Mouse (Mus musculus): ENCODE results near the gene Rpl7l1. TPM values are rescaled to one million over a fixed set of nuclear protein-coding genes. Genes with fewer than 3 reads are reported as not detected.
"Not testable (repeated sequence)": the region's sequence is repeated elsewhere in the genome, so short reads cannot be mapped to it uniquely, and the experiment has no call there.

The Rpl7l1 gene
- 61.3 and 62.4 TPM in 2 replicates for total RNA-seq (2017)

DNA sequence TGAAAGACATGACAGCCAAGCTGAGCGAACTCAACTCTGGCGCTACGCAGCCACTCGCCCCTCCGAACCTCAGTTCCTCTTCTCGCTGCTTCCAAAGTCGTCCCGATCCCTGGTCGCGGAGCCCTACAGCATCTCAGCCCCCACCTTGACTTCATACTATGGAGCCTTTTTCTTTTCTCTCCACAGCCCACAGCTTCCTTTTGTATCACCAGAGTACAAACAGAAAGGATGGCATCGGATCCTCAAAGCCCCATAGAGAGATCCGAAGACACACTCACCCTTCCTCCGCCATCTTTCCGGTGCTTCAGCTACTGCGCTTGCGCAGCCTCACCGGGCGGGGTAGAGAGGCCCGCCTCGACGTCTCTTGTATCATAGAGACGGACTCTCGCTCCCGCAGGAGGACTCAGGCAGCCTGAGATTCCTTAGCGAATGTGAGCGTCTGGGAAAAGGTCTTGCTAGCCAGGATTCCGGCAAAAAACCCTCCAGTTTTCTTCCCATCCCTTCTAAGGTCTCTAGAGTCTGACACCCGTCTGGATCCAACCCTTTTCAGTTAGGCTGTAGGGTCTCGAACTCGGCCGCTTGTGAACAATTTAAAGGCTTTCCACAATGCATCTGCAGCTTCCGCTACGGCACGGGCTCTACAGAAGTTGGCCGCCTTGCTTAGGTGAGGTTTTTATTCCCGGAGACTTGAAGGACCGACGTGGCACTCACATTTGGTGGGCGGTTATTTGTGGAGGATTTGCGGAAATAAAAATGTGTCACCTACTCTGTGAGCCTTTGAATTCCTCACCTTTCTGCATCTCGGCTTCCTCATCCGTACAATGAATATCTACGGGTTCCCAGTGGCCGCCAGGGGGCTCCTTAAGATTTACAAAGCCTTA lies at the start of gene Rpl7l1:
Gene Rpl7l1 (minus strand): TSS at position 332 of the 881 bp plus-strand sequence.
- peak; percentile 92 for ATAC-seq (ENCODE audit: extremely low read depth, insufficient number of reproducible peaks, low FRiP score, poor library complexity, severe bottlenecking)

- peak; percentile 65 for ATAC-seq (ENCODE audit: extremely low read depth, insufficient number of reproducible peaks, low FRiP score, poor library complexity, severe bottlenecking)
Observed at GRCm38 (mm10) chr17:46829856-46830535, 47.5 kb upstream of the Rpl7l1 start.

DNA sequence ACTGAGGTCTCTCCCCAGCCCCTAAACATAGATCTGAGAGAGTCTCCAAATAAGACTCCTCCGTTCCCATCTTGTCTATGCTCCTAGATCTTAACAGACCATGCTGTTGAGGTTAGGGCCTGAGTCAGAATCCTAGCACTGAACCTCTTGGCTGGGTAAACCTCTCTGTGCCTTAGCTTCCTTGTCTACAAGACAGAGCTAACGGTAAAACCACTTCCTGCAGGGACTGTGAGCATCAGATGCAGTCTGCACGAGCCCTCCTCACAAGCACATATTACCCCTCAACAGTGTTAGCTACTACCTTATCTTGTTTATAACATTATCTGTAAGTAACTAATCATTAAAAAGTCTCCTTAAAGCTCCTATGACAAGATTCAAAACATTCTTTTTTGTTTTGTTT lies 46.5 kb upstream of the Rpl7l1 start:
- peak; percentile 22; the same call in 1 of the 2 replicates for ATAC-seq (ENCODE audit: extremely low read depth, insufficient number of reproducible peaks, low FRiP score, poor library complexity, severe bottlenecking)

- no peak for ATAC-seq (ENCODE audit: extremely low read depth, insufficient number of reproducible peaks, low FRiP score, poor library complexity, severe bottlenecking)
Observed at GRCm38 (mm10) chr17:46823091-46823490, 40.6 kb upstream of the Rpl7l1 start.

GRCm38 (mm10) chr17:46820628-46821027 lies 38.2 kb upstream of the Rpl7l1 start:
- ATAC-seq (ENCODE audit: extremely low read depth, insufficient number of reproducible peaks, low FRiP score, poor library complexity, severe bottlenecking), result no peak

DNA sequence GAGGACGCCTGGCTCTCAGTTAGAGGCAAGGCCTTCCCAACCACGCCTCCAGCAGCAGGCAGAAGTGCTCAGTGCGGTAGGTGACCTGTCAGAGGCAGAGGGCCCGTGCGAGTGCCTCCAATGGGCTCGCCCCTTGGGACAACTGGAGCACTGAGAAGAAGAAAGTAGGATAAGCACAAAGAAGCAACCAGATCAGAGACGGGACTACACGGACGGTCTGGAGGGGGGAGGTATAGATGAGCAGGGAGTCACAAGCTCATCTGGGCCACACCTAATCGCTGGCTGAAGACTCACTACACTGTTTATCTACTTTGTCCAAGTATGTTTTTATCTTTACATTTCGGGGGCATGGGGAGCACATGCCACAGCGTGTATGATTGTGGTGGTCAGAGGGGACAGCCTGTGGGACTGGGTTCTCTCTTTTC lies 35.3 kb upstream of the Rpl7l1 start:
- no peak for ATAC-seq (ENCODE audit: extremely low read depth, insufficient number of reproducible peaks, low FRiP score, poor library complexity, severe bottlenecking)

DNA sequence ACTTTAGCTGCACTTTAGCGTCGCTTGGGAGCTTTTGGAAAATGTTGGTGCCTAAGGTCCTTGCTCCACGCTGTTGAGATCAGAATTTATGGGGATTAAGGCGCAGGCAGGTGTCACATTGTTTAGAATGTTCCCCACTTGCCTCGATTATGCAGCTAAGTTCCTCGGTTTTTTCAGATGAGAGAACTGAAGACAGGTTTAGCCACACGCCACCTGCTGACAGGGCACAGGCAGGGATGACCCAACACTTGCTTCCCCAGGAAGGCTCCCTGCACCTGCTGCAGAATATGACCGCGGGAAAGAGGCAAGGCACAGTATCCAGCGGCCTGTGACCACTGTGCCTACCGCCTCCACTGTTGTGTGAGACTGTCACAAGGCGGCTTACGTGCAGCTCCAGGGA lies 33.8 kb upstream of the Rpl7l1 start:
- no peak for ATAC-seq (ENCODE audit: extremely low read depth, insufficient number of reproducible peaks, low FRiP score, poor library complexity, severe bottlenecking)

DNA sequence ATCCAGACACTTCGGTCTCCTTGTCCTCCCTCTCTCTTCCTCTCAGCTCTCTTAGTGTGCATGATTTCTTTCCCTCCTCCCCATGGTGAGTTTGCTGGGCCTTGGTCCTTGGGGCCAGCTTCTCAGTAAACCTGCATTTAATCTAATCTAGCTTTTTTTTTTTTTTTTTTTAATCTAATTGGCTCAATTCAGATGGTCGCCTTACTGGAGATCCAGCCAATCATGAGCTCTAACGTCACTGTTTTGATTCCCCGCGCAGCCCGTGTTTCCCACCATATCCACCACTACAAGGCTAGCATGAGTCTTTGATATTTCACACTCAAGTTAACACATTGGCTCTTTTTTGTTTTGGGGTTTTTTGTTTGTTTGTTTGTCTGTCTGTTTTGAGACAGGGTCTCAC lies 32.0 kb upstream of the Rpl7l1 start:
- ATAC-seq (ENCODE audit: extremely low read depth, insufficient number of reproducible peaks, low FRiP score, poor library complexity, severe bottlenecking), result no peak

DNA sequence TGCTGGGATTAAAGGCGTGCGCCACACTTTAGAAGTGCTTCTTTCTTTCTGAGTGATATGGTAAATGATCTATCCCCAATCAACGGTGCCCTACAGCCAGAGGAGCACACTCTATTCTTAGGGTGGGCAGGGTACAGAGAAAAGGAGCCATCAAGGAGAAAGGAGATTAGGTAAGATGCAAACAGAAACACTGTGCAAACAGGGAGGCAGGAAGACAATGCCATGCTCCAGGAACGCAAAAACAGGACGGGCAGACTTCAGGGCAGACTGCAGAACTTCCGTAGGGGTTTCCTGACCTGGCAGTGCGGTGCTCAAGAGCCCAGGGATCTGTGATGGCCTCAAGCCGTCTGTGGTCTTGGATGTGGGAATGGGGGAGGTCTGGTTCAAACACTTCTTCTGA lies 31.2 kb upstream of the Rpl7l1 start:
- no peak for ATAC-seq (ENCODE audit: extremely low read depth, insufficient number of reproducible peaks, low FRiP score, poor library complexity, severe bottlenecking)

DNA sequence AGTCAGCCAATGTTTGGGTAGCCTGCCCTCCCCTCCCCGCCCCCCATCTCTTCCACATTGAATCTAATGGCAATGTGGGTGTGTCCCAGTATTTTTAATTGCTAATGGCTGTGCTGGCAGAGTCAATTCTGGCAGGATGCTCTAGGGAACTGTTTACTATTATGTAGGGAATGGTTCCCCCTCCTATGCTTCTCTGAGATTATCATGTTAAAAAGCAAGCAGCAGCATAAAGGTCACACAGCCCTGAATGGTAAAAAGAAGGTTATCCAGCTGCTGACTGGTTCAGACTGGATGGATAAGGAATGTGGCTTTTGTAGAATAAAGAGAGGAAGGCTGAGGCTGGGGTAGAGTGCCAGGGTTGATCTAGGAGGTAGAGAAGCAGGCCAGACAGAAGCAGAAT lies 30.0 kb upstream of the Rpl7l1 start:
- ATAC-seq (ENCODE audit: extremely low read depth, insufficient number of reproducible peaks, low FRiP score, poor library complexity, severe bottlenecking), result no peak

DNA sequence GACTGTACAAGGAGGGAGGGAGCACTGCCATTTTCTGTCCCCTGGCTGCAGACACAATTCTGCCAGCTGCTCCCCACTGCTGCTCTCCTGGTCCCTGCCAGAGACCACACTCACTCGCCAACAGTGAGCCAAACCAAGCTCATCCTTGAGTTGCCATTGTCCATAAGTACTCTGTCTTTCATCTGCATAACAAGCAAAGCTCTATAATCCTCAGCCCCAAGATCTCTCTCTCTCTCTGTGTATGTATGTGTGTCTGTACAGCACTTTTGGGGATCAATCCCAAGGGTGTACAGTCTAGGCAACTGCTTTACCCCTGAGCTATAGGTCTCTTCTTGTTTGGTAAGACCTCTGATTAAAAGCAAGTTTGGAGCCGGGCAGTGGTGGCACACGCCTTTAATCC lies 28.2 kb upstream of the Rpl7l1 start:
- no peak for ATAC-seq (ENCODE audit: extremely low read depth, insufficient number of reproducible peaks, low FRiP score, poor library complexity, severe bottlenecking)

DNA sequence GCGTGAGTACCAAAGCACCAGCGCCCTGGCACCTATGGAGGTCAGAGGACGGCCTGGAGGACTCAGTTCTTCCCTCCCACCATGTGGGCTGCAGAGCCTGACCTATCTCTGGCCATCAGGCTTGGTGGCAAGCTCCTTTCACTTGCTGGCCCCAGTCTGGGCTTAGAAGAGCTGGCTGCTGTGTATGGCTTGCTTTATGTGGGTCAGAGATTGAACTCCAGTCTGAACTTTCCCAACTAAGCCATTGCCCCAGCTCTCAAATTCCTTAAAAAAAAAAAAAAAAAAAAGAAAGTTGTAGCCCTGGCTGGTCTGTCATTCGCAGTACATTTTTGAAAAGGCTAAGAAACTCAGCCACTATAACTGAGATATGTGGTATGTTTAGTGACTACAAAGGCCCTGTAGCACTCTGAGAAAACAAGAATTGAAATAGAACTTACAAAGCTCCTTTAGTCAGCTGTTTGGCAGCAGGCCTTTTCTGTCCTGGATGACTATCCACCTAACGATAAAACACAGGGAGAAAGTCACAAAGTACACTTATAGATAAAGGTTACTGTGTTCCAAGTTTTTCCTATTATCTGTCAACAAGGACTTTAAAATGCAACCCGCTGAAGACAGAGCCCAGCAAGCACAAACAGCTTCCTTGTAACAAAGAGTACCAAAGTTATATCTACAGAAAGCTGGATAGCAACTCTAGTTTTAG lies 26.8 kb upstream of the Rpl7l1 start:
- no peak for ATAC-seq (ENCODE audit: extremely low read depth, insufficient number of reproducible peaks, low FRiP score, poor library complexity, severe bottlenecking)

DNA sequence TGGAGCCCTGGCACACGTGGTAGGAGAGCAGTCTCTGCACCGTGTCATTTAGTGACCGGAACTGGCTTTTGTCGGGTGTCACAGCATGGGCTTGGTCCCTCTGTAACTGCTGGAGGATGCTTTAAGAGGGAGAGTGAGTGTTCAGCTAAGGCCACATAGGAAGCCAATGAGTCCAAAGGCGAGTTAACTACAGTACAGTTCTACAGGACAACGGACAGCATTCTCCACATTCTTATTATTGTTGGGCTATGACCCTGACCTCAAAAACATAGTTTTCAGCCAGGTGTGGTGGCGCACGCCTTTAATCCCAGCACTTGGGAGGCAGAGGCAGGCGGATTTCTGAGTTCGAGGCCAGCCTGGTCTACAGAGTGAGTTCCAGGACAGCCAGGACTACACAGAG lies 25.9 kb upstream of the Rpl7l1 start:
- ATAC-seq (ENCODE audit: extremely low read depth, insufficient number of reproducible peaks, low FRiP score, poor library complexity, severe bottlenecking), result no peak

DNA sequence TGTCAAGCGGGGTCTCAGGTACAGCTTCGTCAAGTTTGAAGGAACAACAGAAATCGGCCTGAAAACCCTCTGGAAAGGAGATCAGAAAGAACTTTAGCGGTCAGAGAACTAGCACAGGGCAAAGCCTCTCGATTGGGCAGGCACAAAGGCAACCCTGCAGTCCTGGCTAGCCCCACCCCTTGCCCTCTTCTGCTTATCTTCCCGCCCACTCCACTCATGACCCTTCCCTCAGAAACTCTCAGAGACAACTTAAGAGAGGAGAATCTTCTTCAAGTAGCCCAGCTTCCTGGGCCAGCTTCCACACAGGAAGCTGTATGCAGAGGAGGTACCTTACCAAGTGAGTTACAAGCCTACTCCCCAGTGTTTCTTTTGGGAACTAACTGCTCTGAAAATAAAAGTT lies 19.3 kb upstream of the Rpl7l1 start:
- ATAC-seq (ENCODE audit: extremely low read depth, insufficient number of reproducible peaks, low FRiP score, poor library complexity, severe bottlenecking), result no peak

DNA sequence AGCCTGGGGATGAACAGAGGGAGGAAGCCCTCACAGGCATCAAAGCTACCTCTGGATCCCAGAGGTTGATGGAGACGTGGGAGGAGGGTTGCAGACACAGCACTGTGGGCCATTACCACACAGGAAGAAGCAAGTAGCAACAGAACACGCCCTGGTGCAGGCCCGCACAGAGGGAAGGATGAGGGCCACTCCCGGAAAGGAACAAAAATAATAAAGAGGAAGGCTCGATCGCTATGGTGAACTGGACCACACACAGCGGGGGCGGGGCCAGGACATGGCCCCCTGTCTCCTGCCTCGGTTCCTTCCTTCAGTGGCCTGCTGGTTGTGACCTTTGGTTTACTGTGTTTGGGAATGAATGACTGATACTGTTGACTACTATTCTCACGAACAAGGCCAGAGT lies 17.2 kb upstream of the Rpl7l1 start:
- no peak for ATAC-seq (ENCODE audit: extremely low read depth, insufficient number of reproducible peaks, low FRiP score, poor library complexity, severe bottlenecking)

DNA sequence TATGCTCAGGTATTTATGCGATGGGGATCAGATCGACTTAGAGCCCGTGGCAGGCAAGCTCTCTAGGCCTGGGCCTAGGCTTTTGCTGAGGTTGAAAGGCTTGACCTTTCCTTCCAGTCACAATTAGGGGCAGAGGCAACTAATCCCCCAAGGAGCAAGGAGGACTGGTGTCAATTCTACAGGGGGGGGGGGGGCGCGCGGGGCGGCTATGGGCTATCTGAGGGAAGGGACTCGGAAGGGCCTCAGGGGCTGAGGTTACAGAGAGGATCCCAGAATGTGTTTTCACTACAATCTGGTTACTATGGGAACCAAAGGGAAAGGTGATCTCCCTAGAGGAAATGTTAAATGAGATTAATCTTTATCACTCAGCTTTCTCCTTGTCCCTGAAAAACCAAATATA lies 14.9 kb upstream of the Rpl7l1 start:
- ATAC-seq (ENCODE audit: extremely low read depth, insufficient number of reproducible peaks, low FRiP score, poor library complexity, severe bottlenecking), result no peak

DNA sequence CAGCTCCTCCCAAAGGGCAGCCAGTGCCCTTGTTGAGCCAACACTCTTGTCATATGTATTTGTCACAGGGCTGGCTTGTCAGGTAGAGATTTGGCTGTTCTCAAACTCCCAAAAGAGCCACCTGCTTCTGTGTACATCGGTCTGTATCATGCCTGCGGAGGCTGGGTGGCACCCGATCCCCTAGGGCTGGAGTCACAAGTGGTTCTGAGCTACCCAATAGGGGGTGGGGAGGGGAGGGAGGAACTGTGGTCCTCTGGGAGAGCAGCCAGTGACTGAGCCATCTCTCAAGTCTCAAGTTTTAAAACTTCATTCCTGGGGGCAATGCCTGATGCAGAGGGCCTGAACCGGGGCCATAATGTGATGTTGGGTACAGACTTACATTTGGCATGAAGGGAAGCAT lies 14.3 kb upstream of the Rpl7l1 start:
- ATAC-seq (ENCODE audit: extremely low read depth, insufficient number of reproducible peaks, low FRiP score, poor library complexity, severe bottlenecking), result no peak

- ATAC-seq (ENCODE audit: extremely low read depth, insufficient number of reproducible peaks, low FRiP score, poor library complexity, severe bottlenecking), result no peak
Observed at GRCm38 (mm10) chr17:46792963-46793362, 10.5 kb upstream of the Rpl7l1 start.

DNA sequence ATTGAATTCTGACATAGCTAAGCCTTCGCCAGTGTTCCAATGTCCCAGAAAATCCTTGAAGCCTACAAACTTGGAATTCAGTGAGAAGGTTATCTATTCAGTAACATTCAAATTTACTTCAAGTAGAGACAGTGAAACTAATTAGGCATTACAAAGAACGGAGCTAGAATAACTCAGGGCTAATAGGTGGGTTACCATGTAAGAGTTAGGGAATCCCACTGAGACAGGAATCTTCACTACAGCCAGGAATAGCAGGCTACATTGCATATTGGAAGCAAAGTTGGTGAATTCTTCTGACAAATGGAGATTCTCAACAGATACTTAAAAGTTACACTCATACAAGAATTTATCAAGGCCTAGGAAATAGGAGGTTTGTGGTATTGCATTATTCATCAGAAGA lies 5.5 kb upstream of the Rpl7l1 start:
- ATAC-seq (ENCODE audit: extremely low read depth, insufficient number of reproducible peaks, low FRiP score, poor library complexity, severe bottlenecking), result not testable (repeated sequence)

- ATAC-seq (ENCODE audit: extremely low read depth, insufficient number of reproducible peaks, low FRiP score, poor library complexity, severe bottlenecking), result no peak
Observed at GRCm38 (mm10) chr17:46786952-46787351, 4.5 kb upstream of the Rpl7l1 start.

All from neutrophil, adult 5-6 weeks (primary cell).